Mouse (Mus musculus): Measurements from ENCODE around the gene Mtmr4.

DNA sequence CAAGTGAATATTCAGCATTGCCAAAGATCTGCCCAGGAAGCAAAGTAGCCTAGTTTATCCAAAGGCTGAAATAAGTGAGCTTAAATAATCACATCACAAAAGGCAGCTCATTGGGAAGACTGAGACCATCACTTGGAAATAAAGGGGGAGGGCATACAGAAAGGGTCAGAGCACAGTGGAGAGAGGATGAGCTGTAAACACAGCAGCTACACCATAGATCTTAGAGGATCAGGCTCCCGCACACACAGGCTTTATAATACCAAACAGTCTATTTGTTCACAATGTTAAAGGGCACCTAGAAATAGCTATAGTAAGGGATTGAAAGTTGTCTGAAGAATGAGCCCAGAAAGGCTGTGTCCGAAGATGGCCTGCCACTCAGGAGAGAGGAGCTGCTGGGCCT, 46.8 kb downstream of the Mtmr4 start:
- TF ChIP-seq SMC3 (IDR thresholded peaks at IDR 0.05; ENCODE audit: low read depth, low read length): no peak
- no peak for TF ChIP-seq ZKSCAN1 (IDR thresholded peaks at IDR 0.05; ENCODE audit: borderline replicate concordance, low read depth, low read length)
- TF ChIP-seq CTCF (conservative IDR thresholded peaks at IDR 0.05 in 1 of 2, IDR thresholded peaks at IDR 0.05 in 1 of 2; ENCODE audit: low read depth in 2 of 2, low read length in 2 of 2): no peak
- no peak for TF ChIP-seq ELF1 (IDR thresholded peaks at IDR 0.05; ENCODE audit: low read depth, low read length)
- no peak for TF ChIP-seq POLR2AphosphoS2 (IDR thresholded peaks at IDR 0.05; ENCODE audit: low read depth, low read length)
- no peak for TF ChIP-seq MAFK (IDR thresholded peaks at IDR 0.05; ENCODE audit: insufficient replicate concordance, low read length)
- TF ChIP-seq MXI1 (IDR thresholded peaks at IDR 0.05; ENCODE audit: low read depth, low read length): no peak
- TF ChIP-seq EP300 (IDR thresholded peaks at IDR 0.05; ENCODE audit: low read length): no peak
- no peak for TF ChIP-seq MAZ (IDR thresholded peaks at IDR 0.05; ENCODE audit: low read depth, low read length)
- no peak for TF ChIP-seq JUND (conservative IDR thresholded peaks at IDR 0.05; ENCODE audit: low read depth, low read length)

Measured in CH12.LX (cell line).